Mouse (Mus musculus) testis, adult 2 months (tissue): Measurements from ENCODE around the gene Ddx1.

Experiments used
- CTCF ChIP-seq: fragments of 200-500 bp; IDR thresholded peaks from 2 replicates; pipeline ENCODE4 v1.5.1; 2012; ENCODE audit warnings: low read depth, mild to moderate bottlenecking, inconsistent platforms, low read length, moderate library complexity; ENCODE audit not compliant: control insufficient read depth, insufficient read depth, insufficient replicate concordance
- POLR2A ChIP-seq: fragments of 200-500 bp; IDR thresholded peaks from 2 replicates; pipeline ENCODE4 v1.6.1; 2012; ENCODE audit warnings: low read depth, mild to moderate bottlenecking, inconsistent platforms, low read length, moderate library complexity; ENCODE audit not compliant: control insufficient read depth

- TF ChIP-seq POLR2A: no peak
- TF ChIP-seq CTCF: no peak
Measured at GRCm38 (mm10) chr12:13209692-13210377, 39.2 kb downstream of the Ddx1 start.
